Mouse (Mus musculus): ENCODE data around the gene Depdc7. TPM values are rescaled to one million over a fixed set of nuclear protein-coding genes. Genes with fewer than 3 reads are reported as not detected.

Gene Depdc7
- polyA plus RNA-seq, 1 experiment from 2014 or later, result 19.5 TPM

DNA sequence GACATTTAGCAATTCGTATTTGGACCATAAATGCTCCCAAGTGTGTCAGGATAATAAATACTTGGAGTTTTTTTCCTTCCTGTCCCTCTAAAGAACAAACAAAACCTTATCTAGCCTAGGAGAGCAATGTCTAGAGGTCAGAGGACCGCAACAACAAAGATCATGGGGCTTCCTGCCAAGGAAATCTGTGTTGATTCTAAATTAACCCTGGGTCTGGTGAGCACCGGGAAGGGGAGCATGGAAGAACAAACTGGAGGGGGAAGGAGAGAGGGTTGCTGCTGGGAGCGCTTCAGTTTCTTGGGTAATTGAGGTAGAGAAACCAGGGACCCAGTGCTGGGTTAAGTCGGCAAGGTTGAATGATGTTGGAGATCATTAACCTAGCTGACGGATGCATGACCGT, 482 bp upstream of the Depdc7 start:
- Histone ChIP-seq H3K9ac (ENCODE audit: low read length) (peak overlapping the region; percentile 77; the same call in 1 of the 2 replicates), H3K4me1 (replicated peaks; ENCODE audit: control insufficient read depth, insufficient read depth, low read length) (peaks cover 16% of the 10 kb centered on the region; the same call in 1 of the 2 replicates), H3K4me3 (ENCODE audit: low read depth, low read length) (peak overlapping the region; percentile 61), H3K27me3 (replicated peaks; ENCODE audit: control insufficient read depth, insufficient read depth, low read length) (no peaks in the 10 kb centered on the region), H3K36me3 (ENCODE audit: control insufficient read depth, insufficient read depth, low read length) (no peaks in the 10 kb centered on the region), H3K27ac (ENCODE audit: low read depth) (peak overlapping the region; percentile 29; the same call in 1 of the 2 replicates), H3K4me2 (ENCODE audit: low read length) (peak overlapping the region; percentile 70), H3K9me3 (ENCODE audit: control insufficient read depth, low read length) (no peaks in the 10 kb centered on the region)
- 9% methylated on average over 7 of the region's 7 CpGs for WGBS
- ATAC-seq (replicated peaks; ENCODE audit: low FRiP score, low TSS enrichment, low read depth), result no peak; the same call in 1 of the 2 replicates
- no peak for DNase-seq (ENCODE audit: low spot score)

DNA sequence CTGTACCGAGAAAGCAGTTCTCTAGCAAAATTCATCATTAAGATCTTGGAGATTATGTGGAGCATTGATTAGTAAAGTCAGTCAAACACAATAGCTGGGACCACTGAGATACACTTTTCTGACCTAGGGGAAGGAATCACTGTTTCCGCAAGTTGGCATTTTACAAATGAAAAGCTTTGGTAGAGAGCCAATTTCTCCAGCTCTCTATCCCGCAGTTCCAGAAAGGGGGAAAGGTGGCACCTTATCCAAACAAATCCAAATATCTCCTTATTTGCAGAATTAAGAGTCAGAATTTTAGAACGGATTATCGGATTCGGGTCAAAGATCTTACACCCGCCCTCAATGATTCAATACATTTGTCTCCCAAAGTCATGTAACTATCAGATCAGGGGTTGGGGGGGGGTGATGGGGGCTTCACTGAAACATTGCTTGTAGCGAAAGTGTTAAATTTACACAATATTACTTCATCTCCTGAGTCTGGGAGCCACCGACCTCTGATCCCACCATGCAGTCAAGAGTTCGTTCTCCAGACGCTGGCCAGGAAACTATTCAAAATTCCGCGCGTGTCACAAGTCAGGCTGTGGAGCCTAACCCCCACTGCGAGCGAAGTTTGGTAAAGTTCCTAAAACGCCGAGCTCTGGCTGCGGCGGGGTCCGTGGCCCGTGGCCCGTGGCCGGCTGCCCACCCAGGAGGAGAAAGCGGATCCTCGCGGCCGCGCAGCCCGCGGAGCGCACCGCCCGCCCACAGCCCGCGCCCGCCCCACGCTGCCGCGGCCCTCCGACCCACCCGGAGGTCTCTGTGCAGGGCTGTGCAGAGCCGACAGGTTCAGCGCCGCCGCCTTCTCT, 560 bp downstream of the Depdc7 start:
- Histone ChIP-seq H3K4me3 (ENCODE audit: low read depth, low read length) (peak overlapping the region; percentile 61), H3K4me1 (replicated peaks; ENCODE audit: control insufficient read depth, insufficient read depth, low read length) (peaks cover 16% of the 10 kb centered on the region; the same call in 1 of the 2 replicates), H3K27ac (ENCODE audit: low read depth) (peak overlapping the region; percentile 29; the same call in 1 of the 2 replicates), H3K36me3 (ENCODE audit: control insufficient read depth, insufficient read depth, low read length) (no peaks in the 10 kb centered on the region), H3K4me2 (ENCODE audit: low read length) (peak overlapping the region; percentile 70), H3K9ac (ENCODE audit: low read length) (peak overlapping the region; percentile 77), H3K27me3 (replicated peaks; ENCODE audit: control insufficient read depth, insufficient read depth, low read length) (no peaks in the 10 kb centered on the region), H3K9me3 (ENCODE audit: control insufficient read depth, low read length) (no peaks in the 10 kb centered on the region)
- DNase-seq (ENCODE audit: low spot score) (no peak), ATAC-seq (replicated peaks; ENCODE audit: low FRiP score, low TSS enrichment, low read depth) (no peak; the same call in 1 of the 2 replicates)
- 5% methylated on average over 46 of the region's 46 CpGs for WGBS

DNA sequence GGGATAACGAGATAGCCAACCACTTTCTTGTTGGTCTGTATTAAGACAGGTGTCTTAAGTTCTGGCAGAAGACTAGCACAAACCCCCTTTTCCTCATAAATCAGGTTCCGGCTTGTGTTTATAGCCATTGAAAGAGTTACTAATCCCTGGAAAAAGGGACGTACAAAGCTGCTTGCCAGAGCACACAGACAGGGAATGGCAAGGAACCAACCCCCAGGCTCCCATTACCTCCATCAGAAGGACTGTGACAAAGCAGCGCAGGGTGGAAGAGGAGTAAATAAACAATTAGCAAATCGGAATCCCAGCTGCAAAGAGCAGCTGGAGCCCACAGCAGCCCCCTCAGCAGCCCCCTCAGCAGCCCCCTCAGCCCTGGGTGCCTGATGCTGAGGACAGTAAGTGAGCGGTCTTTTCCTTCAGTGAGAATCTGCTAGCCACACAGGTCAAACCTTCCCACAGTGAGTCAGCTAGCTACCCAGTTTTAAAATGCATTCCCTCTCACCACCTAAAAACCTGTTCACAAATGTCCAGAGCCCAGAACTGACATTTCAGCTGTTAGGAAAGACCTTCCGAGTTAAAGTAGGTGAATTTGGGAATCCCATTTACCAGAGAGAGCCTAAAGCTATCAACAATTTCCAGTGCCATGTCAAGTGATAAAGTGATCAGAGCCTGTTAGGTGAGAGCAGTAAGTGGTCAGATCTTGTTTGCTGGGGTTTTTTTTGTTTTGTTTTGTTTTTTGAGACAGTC, 1.5 kb downstream of the Depdc7 start:
- Histone ChIP-seq H3K4me3 (ENCODE audit: low read depth, low read length) (peak overlapping the region; percentile 61), H3K9ac (ENCODE audit: low read length) (no peak overlapping the region), H3K27me3 (replicated peaks; ENCODE audit: control insufficient read depth, insufficient read depth, low read length) (no peaks in the 10 kb centered on the region), H3K36me3 (ENCODE audit: control insufficient read depth, insufficient read depth, low read length) (no peaks in the 10 kb centered on the region), H3K27ac (ENCODE audit: low read depth) (no peak overlapping the region), H3K4me1 (replicated peaks; ENCODE audit: control insufficient read depth, insufficient read depth, low read length) (peaks cover 16% of the 10 kb centered on the region; the same call in 1 of the 2 replicates), H3K4me2 (ENCODE audit: low read length) (peak overlapping the region; percentile 70), H3K9me3 (ENCODE audit: control insufficient read depth, low read length) (no peaks in the 10 kb centered on the region)
- 35% methylated on average over 7 of the region's 7 CpGs for WGBS
- ATAC-seq (replicated peaks; ENCODE audit: low FRiP score, low TSS enrichment, low read depth) (no peak), DNase-seq (ENCODE audit: low spot score) (no peak)

DNA sequence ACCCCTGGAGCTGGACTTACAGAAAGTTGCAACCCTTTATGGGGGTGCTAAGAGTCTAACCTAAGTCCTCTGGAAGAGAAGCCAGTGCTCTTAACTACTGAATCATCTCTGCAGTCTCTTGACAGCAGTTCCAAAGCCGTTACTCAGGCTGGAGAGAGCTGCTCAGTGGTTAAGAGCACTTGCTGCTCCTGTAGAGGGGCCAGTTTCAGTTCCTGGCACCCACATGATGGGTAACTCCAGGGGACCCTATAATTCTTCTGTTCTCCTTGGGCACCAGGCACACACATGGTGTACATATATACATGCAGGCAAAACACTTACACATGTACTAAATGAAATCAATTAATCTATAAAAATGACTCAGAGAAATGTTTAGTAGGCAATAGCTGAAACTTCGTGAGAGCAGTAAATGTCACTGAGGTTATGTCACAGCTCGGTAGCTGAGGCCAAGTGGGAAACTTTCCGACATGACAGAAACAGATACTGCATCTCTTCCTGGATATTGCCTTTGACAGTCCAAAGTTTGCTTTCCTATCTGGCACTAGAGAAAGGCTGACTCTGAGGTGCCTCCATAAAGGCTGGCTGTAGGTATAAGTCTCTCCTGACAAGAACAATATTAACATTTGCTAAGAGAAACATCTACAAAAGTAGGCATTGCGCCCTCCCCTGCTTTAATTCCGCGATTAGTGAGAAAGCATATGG, 2.3 kb downstream of the Depdc7 start:
- H3K27ac ChIP-seq (ENCODE audit: low read depth), result no peak overlapping the region
- DNase-seq (ENCODE audit: low spot score) (no peak), ATAC-seq (replicated peaks; ENCODE audit: low FRiP score, low TSS enrichment, low read depth) (no peak)
- no peaks in the 10 kb centered on the region for H3K36me3 ChIP-seq (ENCODE audit: control insufficient read depth, insufficient read depth, low read length)
- H3K27me3 ChIP-seq (replicated peaks; ENCODE audit: control insufficient read depth, insufficient read depth, low read length), result no peaks in the 10 kb centered on the region
- H3K4me2 ChIP-seq (ENCODE audit: low read length), result peak overlapping the region; percentile 70; the same call in 1 of the 2 replicates
- no peak overlapping the region for H3K9ac ChIP-seq (ENCODE audit: low read length)
- WGBS, result 44% methylated on average over 7 of the region's 7 CpGs
- H3K4me3 ChIP-seq (ENCODE audit: low read depth, low read length), result peak overlapping the region; percentile 61; the same call in 1 of the 2 replicates
- H3K9me3 ChIP-seq (ENCODE audit: control insufficient read depth, low read length), result no peaks in the 10 kb centered on the region
- H3K4me1 ChIP-seq (replicated peaks; ENCODE audit: control insufficient read depth, insufficient read depth, low read length), result peaks cover 16% of the 10 kb centered on the region; the same call in 1 of the 2 replicates

DNA sequence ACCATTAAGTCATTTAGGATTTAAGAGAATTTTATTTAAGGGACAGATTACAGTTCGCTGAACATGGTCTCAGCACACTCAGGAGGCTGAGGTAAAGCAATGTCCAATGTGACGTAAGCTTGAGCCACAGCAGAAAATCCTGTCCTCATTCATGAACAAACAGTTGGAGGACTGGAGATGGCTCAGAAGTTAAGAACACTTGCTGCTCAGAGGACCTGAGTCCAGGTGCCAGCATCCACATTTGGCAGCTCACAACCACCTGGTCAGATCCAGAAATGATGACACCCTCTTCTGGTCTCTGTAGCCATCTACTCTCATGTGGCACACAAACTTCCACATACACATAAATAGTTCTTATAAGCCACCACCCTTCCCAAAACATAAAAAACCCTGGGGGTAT, 3.0 kb downstream of the Depdc7 start:
- ATAC-seq (replicated peaks; ENCODE audit: low FRiP score, low TSS enrichment, low read depth) (no peak), DNase-seq (ENCODE audit: low spot score) (no peak)
- Histone ChIP-seq H3K27ac (ENCODE audit: low read depth) (no peak overlapping the region), H3K4me1 (replicated peaks; ENCODE audit: control insufficient read depth, insufficient read depth, low read length) (peaks cover 16% of the 10 kb centered on the region; the same call in 1 of the 2 replicates), H3K4me2 (ENCODE audit: low read length) (no peak overlapping the region), H3K9me3 (ENCODE audit: control insufficient read depth, low read length) (no peaks in the 10 kb centered on the region), H3K36me3 (ENCODE audit: control insufficient read depth, insufficient read depth, low read length) (no peaks in the 10 kb centered on the region), H3K27me3 (replicated peaks; ENCODE audit: control insufficient read depth, insufficient read depth, low read length) (no peaks in the 10 kb centered on the region), H3K9ac (ENCODE audit: low read length) (no peak overlapping the region), H3K4me3 (ENCODE audit: low read depth, low read length) (no peak overlapping the region)
- 94% methylated on average over 2 of the region's 2 CpGs for WGBS

DNA sequence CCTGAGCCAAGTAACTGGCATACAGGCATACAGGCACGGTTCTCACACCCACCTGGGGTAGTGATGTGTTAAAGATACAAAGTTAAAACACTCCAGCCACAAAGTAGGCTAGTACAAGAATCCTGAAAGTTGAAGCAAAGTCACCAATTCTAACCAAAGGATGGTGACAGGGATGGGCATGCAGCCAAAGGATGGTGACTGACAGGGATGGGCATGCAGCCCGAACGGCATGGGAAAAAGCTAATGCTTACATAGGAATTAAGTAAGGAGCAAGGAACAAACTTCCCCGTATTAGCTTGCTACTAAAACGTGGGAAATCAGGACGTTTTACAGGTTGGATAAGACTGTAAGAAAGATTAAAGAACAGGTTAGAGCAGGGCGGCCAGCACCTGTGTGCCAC, 6.4 kb downstream of the Depdc7 start:
- H3K27me3 ChIP-seq (replicated peaks; ENCODE audit: control insufficient read depth, insufficient read depth, low read length), result no peaks in the 10 kb centered on the region
- DNase-seq (ENCODE audit: low spot score) (no peak), ATAC-seq (replicated peaks; ENCODE audit: low FRiP score, low TSS enrichment, low read depth) (no peak)
- peaks cover 12% of the 10 kb centered on the region; the same call in 1 of the 2 replicates for H3K4me1 ChIP-seq (replicated peaks; ENCODE audit: control insufficient read depth, insufficient read depth, low read length)
- H3K4me2 ChIP-seq (ENCODE audit: low read length), result no peak overlapping the region
- H3K36me3 ChIP-seq (ENCODE audit: control insufficient read depth, insufficient read depth, low read length), result no peaks in the 10 kb centered on the region
- H3K9me3 ChIP-seq (ENCODE audit: control insufficient read depth, low read length), result no peaks in the 10 kb centered on the region
- WGBS, result 64% methylated on average over 7 of the region's 7 CpGs
- H3K27ac ChIP-seq (ENCODE audit: low read depth), result no peak overlapping the region
- H3K4me3 ChIP-seq (ENCODE audit: low read depth, low read length), result no peak overlapping the region
- H3K9ac ChIP-seq (ENCODE audit: low read length), result no peak overlapping the region

DNA sequence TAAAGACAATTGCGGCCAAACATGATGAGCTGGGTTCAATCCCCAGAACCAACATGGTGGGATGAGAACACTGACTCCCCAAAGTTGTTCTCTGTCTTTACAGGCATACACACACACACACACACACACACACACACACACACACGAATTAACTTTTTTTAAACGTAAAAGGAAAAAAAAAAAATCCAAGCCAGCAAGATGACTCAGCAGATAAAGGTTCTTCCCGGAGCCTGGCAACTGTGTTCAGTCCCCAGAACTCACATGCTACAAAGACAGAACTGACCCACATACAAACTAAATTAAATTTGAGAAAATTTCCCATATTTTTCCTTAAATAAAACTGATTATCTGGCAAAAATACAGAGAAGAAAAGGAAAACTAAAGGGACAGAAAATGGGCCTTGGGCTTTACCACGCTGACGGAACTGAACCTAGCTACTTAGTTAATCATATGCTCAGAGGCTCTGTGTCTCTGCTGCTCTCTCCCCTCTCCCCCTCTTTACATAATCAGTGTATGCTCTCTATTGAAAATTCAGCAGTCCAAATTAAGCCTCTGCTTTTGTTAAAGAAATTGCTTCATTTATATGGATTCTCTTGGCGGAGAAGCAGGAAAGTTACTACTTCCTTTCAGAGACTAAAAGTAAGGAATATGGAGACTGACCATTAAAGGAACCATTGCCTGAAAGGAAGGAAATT, 10.0 kb downstream of the Depdc7 start:
- 73% methylated on average over 7 of the region's 7 CpGs for WGBS
- Histone ChIP-seq H3K9ac (ENCODE audit: low read length) (no peak overlapping the region), H3K4me1 (replicated peaks; ENCODE audit: control insufficient read depth, insufficient read depth, low read length) (0 out of 2 replicates have a peak, but pooled peaks cover under 1% of the 10 kb centered on the region), H3K27ac (ENCODE audit: low read depth) (no peak overlapping the region), H3K36me3 (ENCODE audit: control insufficient read depth, insufficient read depth, low read length) (no peaks in the 10 kb centered on the region), H3K4me2 (ENCODE audit: low read length) (no peak overlapping the region), H3K4me3 (ENCODE audit: low read depth, low read length) (no peak overlapping the region), H3K27me3 (replicated peaks; ENCODE audit: control insufficient read depth, insufficient read depth, low read length) (no peaks in the 10 kb centered on the region), H3K9me3 (ENCODE audit: control insufficient read depth, low read length) (no peaks in the 10 kb centered on the region)
- DNase-seq (ENCODE audit: low spot score), result no peak
- no peak for ATAC-seq (replicated peaks; ENCODE audit: low FRiP score, low TSS enrichment, low read depth)

- Histone ChIP-seq H3K9ac (ENCODE audit: low read length) (no peak overlapping the region), H3K27ac (ENCODE audit: low read depth) (no peak overlapping the region), H3K4me1 (replicated peaks; ENCODE audit: control insufficient read depth, insufficient read depth, low read length) (0 out of 2 replicates have a peak, but pooled peaks cover 3% of the 10 kb centered on the region), H3K36me3 (ENCODE audit: control insufficient read depth, insufficient read depth, low read length) (no peaks in the 10 kb centered on the region), H3K27me3 (replicated peaks; ENCODE audit: control insufficient read depth, insufficient read depth, low read length) (no peaks in the 10 kb centered on the region), H3K9me3 (ENCODE audit: control insufficient read depth, low read length) (no peaks in the 10 kb centered on the region), H3K4me3 (ENCODE audit: low read depth, low read length) (no peak overlapping the region), H3K4me2 (ENCODE audit: low read length) (no peak overlapping the region)
- ATAC-seq (replicated peaks; ENCODE audit: low FRiP score, low TSS enrichment, low read depth) (no peak), DNase-seq (ENCODE audit: low spot score) (no peak)
- 87% methylated on average over 9 of the region's 9 CpGs for WGBS
Measured at GRCm38 (mm10) chr2:104732033-104732444, 10.6 kb downstream of the Depdc7 start.

All from intestine, embryonic 14.5 days (tissue).